Mouse (Mus musculus): ENCODE results near the gene Phkg1.
A peak's percentile ranks its signal among the peaks of the same experiment; 100 is the strongest.
"Not testable (repeated sequence)": the region's sequence is repeated elsewhere in the genome, so short reads cannot be mapped to it uniquely, and the experiment has no call there.

The Phkg1 gene

DNA sequence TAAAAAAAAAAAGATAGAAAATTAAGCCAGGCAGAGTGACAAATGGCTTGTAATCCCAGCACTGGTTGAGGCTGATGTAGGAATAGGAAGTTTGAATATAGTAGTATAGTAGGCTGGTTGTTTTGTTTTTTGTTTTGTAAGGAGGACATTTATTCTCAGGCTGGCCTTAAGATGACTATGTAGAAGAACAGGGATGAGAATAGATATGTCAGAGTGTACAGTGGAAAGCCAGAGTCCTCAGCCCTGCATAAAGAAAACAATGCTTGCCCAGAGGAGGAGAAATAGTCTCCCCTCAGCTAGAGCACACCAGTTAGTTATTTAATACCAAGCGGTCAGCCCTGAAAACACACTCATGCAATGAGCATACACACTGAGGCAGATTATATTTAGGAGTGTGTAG lies at the start of gene Phkg1:
Phkg1 (minus strand) TSS at position 101 of the 400 bp plus-strand sequence.
- no peak for DNase-seq (ENCODE audit: low read depth, low spot score)

DNA sequence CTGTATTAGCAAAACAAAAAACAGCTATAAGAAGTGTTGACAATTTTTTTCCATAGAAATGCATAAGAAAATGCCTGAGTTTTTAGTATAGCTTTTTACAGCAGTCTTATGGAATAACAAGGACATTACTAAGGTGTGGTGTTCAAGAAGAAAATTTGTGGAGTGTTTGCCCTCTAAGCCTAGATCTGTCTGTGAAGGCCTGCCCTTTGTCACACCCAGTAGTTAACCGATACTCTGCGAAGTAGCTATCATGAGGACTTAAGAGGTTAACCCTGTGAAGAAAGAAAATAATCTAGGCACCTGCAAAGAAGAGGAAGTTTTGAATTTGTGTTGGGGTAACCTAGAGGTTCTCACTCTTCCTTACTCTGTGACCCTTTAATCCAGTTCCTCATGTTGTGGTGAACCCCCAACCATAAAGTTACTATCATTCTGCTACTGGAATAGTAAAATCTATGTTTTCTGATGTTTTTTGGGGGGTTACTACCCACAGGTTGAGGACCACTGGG lies 49.2 kb upstream of the Phkg1 start:
- no peak for DNase-seq (ENCODE audit: low read depth, low spot score)

DNA sequence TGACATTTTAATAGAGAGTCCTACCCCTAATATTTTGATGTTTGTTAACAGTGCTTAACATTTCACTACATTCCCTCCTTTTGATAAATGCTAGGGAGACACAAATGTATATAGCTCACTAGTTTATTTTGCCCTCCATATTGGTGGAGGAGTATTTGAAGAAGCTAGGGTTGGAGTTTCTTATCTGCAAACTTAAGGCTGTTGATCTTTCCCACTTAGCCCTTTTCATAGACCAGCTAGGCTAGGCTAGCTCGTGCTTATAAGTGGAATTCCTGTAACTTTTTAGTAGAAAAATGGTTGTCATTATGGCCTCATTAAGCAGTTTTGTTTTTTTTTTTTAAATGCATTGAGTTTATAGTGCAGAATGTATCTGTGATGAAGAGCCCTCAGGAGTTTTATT lies 45.1 kb upstream of the Phkg1 start:
- no peak for DNase-seq (ENCODE audit: low read depth, low spot score)

DNA sequence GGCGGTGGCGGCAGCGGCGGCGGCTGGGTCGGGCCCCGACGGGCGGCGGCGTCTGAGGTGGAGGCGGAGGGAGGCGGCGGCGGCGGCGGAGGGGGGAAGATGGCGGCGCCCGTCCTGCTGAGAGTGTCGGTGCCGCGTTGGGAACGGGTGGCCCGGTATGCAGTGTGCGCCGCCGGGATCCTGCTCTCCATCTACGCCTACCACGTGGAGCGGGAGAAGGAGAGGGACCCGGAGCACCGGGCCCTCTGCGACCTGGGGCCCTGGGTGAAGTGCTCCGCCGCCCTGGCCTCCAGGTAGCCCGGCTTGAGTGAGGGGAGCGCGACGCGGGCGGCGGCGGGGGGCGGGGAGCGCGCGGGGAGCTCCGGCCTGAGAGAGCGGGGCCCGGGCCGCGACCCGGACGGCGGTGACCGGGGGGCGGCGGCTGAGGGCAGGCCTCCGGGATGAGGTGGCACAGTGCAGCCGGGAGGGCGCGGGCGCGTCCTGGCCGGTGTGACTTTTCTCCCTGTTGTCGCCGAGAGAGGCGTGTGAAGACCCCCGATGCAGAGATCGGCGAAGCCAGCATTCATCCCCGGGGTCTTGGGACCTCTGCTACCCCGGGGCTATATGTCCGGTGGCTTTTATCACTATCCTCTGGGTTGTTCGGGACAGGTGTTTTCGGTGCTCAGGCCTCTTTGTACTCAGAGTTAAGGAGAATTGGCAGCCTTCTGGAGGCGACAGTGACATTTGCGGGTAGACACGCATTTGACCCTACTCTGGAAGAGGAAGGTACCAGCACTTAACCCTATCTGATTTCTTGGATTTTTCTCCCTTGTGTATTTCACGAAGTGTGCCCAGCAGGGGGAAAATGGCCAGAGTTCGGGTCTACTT lies 44.0 kb upstream of the Phkg1 start:
- DNase-seq (ENCODE audit: low read depth, low spot score) = not testable (repeated sequence)

DNA sequence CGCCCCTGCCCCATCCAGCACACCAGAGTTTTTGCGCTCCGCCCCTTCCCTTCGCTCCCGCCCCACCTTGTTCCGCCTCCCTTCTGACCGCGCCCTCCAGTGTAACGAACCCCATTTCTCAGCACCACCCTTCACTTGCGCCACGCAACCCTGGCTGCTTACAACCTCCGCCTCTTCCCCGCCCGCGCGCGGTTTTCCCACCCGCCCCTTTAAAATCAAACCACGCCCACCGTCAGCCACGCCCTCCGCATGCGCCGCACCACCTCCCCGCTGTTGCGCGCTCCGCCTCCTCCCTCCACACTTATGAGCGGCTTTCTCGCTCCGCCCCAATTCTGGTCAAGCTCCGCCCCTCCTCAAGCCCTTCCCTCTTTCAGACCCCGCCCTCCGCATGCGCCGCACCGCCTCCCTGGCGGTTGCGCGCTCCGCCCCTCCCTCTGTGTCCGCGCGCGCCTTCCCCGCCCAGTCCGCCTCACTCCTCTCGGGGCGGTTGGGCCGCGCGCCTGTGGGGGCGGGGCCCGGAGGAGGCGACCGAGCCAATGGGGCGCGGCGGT lies 43.2 kb upstream of the Phkg1 start, which contains the start of gene Vkorc1l1:
Vkorc1l1 (plus strand) TSS at position 476 of the 551 bp plus-strand sequence.
- DNase-seq (ENCODE audit: low read depth, low spot score) = peak; percentile 99

DNA sequence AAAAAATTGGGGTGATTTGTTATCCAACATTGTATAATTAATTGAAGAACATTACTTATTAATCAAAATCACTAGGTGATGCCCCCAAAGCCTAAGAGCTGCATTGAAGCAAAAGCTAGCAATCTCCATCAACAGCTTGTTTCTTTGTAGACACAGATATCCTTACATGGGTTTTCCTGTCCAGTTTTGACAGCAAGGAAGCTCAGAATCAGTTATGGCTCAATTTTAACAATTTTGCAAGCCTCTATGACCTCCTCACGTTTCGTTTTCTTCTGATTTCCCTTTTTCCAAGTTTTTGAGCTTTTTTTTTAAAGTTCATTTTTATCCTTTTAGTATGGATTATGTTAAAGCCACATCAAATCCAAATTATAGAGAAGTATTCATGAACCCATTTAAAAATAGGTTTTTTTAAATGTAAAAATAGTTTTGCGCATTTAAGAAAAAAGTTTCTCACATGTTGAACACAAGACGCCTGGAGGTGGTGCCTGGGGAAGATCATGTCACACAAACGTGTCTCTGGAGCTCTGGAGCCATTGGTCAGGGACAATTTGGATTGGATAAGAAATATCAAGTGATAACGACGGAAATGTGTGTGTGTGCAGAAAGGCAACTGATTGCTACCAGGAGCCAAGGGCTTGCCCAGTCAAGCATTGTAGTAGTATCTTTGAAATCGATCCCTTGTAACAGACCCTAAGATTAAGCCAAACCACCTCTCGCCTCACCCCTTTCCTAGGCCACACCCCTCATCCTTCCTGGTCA lies 42.6 kb upstream of the Phkg1 start:
- no peak for DNase-seq (ENCODE audit: low read depth, low spot score)

DNA sequence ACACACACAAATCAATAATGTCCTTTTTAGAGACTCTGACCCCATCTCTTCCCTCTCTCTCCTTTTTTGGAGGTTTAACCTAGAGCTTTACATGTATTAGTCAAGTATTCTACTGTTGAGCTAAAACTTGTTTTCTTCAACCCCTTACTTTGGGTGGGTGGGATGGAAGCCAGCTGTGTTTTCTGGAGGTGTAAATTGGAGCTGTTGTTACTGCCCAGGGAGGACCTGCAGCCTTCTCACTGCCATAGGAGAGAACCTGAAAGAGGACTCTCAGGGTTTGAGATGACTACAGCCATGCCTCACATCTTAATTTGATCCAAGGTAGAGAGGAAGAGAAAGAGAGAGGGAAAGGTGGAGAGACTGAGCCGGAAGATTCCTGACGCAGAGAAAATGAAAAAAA lies 41.9 kb upstream of the Phkg1 start:
- DNase-seq (ENCODE audit: low read depth, low spot score) = no peak

DNA sequence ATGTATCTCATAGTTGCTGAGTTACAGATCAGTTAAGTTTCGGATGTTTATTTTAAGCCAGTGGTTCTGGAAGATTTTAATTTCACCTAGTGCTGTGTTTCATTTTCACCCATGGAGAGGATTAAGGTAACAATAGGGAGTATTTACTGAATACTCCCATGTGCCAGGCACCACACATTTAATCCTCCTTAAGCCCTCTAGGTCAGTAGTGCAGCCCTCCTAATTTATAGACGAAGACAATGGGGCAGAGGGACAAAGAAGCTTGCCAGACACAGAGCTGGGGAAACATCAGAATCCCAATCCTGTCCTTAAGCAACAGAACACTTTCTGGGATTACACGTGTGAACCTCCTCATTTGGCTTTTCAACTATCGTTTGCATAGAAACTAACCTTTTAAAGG lies 38.6 kb upstream of the Phkg1 start:
- DNase-seq (ENCODE audit: low read depth, low spot score) = no peak

DNA sequence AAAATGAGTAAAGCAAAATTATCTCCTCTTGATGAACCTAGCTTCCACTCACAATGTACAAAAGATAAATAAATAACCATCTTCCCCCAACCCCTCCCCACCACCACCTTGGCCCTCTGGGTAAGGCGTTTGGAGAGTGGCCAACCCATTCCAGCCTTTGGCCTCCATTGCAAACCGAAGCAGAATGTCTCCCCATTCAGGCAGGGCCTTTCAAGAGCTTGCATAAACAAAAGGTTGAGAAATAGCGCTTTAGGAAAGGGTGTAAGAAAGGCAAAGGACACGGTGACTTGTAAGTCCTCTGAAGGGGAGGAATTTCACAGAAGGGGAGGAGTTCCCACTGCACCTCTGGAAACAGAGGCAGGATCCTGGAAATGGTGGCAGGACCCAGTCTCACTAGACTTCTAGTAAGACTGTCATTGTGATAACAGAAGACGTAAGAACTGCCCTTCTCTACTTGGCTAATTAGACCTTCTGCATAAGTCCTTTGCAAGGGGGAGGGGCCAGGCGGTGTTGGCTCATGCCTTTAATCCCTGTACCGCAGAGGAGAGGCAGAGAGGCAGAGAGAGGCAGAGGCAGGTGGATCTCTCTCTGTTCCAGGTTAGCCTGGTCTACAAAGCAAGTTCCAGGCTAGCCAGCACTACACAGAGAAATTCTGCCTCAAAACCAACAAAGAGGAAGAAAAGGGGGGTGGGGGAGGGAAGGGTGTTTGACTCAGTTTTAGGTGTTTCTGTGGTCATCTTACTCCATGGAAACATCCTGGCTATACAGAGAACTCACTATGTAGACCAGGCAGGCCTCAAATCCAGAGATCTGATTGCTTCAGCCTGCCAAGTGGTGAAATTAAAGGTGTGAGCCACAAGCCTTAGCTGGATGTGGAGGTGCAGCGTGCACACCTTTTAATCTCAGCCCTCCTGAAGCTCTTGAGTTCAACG lies 31.8 kb upstream of the Phkg1 start:
- DNase-seq (ENCODE audit: low read depth, low spot score) = no peak

DNA sequence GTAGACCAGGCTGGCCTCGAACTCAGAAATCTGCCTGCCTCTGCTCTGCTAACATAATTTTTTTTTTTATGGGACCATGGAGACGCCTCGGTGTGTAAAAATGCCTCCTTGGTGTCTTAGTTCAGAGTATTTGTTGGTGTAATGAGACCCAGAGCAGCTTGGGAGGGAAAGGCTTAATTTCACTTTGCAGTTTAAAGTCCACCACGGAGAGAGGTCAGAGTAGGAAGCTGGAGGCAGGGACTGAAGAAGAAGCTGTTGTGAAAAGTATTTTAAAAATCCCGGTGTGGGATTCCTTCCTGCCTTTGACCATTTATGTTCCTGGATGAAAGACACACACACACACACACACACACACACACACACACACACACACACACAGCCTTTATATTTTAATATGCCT lies 27.6 kb upstream of the Phkg1 start:
- no peak for DNase-seq (ENCODE audit: low read depth, low spot score)

DNA sequence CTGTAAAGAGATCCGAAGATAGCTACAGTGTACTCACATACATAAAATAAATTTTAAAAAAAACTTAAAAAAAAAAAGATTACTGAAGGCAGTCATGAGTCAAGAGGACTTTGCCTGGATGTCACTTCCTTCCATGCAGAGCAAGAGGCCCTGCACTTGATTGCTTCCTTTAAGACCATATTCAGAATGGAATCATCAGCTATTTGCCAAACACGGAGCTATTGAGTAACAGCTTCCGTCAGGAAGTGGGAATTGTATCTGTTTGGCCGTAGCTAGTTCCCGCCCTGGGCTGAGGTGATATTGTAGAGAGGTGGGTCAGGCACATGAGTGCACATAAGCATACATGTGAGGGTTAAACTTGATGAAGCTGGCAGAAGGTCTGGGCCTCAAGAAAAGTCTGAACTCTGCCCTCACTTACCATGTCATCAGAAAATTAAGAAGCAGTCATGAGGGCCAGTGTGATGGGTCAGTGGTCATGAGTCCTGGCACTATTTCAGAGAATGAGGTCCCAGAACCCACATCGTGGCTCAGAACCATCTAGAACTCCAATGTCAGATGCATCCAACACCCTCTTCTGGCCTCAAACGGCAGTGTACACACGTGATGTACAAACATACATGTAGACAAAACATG lies 26.6 kb upstream of the Phkg1 start:
- DNase-seq (ENCODE audit: low read depth, low spot score) = no peak

DNA sequence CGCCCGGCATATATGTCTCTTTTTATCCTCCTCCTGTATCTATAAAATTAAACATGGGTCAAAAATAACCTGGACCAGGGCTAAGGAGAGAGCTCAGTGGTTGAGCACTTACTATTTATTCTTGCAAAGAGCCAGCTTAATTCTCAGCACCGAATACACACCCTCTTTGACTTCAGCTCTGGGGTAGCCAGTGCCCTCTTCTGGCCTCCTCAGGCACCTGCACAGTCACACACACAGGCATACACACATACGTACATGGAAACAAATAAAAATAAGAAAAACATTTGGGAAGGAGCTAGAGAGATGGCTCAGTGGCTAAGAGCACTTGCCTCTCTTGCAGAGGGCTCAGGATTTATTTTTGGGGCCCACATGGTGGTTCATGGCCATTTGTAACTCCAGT lies 23.6 kb upstream of the Phkg1 start:
- DNase-seq (ENCODE audit: low read depth, low spot score) = no peak

DNA sequence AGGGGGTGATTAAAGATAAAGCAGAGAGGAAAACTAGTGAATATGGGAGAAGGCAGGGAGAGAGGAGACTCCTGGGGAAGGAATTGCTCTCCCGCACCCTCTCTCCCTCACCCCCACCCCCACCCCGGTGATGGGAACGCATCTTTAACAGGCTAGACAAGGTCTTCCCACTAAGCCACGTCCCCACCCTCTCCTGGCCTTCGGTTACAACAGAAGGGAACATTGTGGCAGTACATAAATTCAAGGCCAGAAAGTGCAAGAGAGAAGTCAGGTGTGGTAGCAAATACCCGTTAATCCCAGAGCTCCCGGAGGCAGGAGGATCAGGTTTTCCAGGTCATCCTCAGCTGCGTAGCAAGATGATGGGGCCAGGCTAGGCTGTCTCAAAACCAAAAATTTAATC lies 21.0 kb upstream of the Phkg1 start:
- DNase-seq (ENCODE audit: low read depth, low spot score) = no peak

DNA sequence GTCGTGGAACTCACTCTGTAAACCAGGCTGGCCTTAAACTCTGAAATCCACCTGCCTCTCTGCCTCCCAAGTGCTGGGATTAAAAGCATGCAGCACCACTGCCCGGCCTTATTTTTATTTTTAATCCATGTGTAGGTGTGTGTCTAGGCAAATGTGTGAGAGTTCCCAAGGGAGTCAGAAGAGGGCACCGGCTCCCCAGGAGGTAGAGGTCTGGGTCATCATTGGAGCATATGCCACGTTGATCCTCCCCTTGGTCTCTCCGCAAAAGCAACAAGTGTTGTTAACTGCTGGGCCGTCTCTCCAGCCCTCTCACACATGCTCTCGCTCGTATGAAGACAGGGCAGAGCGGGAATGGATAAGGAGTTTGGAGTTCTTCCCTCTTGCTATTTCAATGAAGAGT lies 20.4 kb upstream of the Phkg1 start:
- DNase-seq (ENCODE audit: low read depth, low spot score) = no peak

DNA sequence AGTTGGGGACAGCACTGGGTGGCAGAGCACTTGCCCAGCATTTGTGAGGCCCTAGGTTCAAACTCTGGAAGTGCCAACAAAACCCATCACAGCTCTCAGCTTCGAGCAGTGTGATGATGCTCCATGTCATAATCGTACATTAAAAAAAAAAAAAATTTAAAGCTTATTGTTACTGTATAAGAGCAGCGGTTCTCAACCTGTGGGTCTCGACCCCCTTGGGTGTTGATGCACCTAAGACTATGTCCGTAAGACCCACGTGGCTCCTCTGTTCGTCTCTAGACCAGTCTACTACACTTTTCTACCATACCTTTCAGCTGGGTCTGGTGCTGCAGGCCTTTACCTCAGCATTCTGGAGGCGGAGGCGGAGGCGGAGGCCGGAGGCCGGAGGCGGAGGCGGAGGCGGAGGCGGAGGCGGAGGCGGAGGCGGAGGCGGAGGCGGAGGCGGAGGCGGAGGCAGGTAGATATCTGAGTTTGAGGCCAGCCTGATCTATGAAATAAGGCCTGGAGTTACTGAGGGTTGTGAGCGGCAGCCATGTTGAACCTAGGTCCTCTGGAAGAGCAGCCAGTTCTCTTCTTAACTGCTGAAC lies 19.8 kb upstream of the Phkg1 start:
- no peak for DNase-seq (ENCODE audit: low read depth, low spot score)

DNA sequence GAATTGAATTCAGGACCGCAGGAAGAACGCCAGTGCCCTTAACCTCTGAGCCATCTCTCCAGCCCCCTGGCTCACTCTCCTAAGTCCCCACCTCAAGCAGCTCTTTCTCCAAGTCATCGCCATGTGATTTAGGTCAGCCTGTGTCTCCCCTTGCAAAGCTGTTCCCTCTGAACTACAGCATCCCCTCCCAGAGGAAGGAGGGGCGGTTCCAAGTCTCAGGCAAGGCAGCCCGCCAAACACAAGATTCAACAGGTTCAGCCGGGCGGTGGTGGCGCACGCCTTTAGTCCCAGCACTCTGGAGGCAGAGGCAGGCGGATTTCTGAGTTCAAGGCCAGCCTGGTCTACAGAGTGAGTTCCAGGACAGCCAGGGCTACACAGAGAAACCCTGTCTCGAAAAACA lies 17.1 kb upstream of the Phkg1 start:
- DNase-seq (ENCODE audit: low read depth, low spot score) = not testable (repeated sequence)

DNA sequence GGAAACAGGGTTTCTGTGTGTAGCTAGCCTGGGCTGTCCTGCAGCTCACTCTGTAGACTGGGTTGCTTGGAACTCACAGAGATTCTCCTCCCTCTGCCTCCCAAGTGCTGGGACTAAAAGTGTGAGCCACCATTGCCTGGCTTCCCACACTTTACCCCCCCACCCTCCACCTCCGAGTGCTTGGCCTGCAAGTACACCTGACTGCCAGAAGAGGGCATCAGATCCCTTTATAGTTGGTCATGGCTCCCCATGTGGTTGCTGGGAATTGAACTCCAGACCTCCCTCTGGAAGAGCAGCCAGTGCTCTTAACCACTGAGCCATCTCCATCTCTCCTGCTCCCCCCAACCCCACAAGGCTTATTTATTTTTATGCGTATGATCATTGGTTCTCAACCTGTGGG lies 15.7 kb upstream of the Phkg1 start:
- DNase-seq (ENCODE audit: low read depth, low spot score) = no peak

DNA sequence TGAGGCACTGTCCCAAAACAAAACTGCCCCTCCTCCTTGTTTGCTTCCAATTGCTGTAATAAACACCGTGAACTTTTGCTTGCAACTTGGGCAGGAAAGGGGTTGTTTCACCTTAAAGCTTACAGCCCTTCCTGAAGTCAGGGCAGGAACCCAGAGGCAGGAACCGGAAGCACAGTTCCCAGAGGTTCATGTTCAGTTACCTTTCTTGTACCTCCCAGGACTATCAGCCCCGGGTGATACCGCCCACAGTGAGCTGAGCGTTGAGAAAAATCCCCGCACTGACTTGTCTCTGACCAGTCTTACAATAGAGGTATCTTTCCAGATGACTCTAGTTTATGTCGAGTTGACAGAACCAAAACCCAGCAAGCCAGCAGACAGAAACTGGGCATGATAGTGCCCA lies 11.2 kb upstream of the Phkg1 start:
- no peak for DNase-seq (ENCODE audit: low read depth, low spot score)

DNA sequence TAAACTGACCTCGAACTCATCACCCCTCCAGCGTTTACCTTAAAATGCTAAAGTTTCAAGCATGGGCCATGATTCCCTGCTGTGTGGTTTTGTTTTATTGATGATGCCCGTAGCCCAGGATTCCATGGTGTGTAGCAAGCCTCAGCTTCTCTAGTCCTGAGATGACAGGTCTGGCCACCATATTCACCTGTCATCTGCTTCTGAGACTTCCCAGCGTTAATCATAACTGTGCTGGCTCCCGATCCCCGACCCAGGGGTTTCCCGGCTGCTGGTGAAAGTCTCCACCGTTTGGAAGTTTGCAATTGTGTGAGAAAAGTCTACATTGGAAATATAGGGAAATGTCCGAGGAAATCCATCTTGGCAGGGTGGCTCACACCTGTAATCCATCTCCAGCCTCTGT lies 10.8 kb upstream of the Phkg1 start:
- DNase-seq (ENCODE audit: low read depth, low spot score) = no peak

DNA sequence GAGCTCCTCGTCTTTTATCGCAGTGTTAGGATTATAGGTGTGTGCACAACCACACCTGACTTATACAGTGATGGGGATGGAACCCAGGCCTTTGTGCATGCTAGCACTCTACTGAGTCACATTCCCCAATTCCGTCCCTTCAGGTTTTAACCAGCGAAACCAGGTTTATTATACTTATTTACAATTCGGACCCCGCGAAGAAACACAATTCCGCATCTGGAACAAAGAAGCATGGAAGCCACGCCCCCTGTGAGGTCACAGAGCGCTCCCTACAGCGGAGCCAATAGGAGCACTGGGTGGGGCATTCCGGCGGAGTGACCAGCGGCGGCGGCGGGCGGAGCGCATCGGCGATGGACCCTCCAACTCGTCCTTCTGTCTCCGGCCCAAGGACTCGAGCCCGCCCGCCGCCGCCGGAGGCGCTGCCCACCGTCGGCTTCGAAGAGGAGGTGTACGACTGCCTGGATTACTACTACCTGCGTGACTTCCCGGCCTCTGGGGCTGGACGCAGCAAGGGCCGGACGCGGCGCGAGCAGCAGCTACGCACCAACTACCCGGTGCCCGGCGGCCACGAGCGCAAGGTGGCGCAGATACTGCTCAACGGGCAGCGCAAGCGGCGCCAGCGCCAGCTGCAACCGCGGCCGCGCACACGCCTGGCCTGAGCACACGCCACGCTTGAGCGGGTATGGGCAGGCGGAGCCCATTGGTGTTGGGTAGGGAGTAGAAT lies 10.1 kb upstream of the Phkg1 start, which contains the start of gene Nupr1l:
Nupr1l (plus strand) TSS at position 299 of the 724 bp plus-strand sequence.
- peak; percentile 64 for DNase-seq (ENCODE audit: low read depth, low spot score)

Measured in c-Kit-negative CD71-positive TER-119-positive erythroid progenitor cells, embryonic 14.5 days (primary cell).